Mouse (Mus musculus) forebrain, embryonic 11.5 days (tissue): ENCODE results near the gene Pigr. TPM values are rescaled to one million over a fixed set of nuclear protein-coding genes. Genes with fewer than 3 reads are reported as not detected.

Source experiments
- ATAC-seq: fragments of 200-750 bp; cut with Nextera tagmentation; replicated peaks from 2 replicates; pipeline ENCODE4 v1.8.0; 2017; ENCODE audit warnings: moderate TSS enrichment; ENCODE audit not compliant: low FRiP score
- DNase-seq: peaks from one replicate; pipeline ENCODE4 v3.0.0-alpha.2; 2017; ENCODE audit warnings: low spot score
- H3K27ac ChIP-seq: fragments of 300-500 bp; sonication (generic); 2 replicates; pipeline ENCODE4 v1.5.1; 2014; ENCODE audit warnings: low read depth, low read length
- H3K27me3 ChIP-seq: fragments of 300-500 bp; sonication (generic); 2 replicates; pipeline ENCODE4 v1.6.1; 2014; ENCODE audit warnings: mild to moderate bottlenecking, low read length, mixed read lengths; ENCODE audit not compliant: control insufficient read depth, insufficient read depth
- H3K36me3 ChIP-seq: fragments of 300-500 bp; sonication (generic); 2 replicates; pipeline ENCODE4 v1.6.1; 2014; ENCODE audit warnings: mild to moderate bottlenecking, low read length, moderate library complexity, mixed read lengths; ENCODE audit not compliant: control insufficient read depth, insufficient read depth
- H3K4me1 ChIP-seq: fragments of 300-500 bp; sonication (generic); replicated peaks from 2 replicates; pipeline ENCODE4 v1.6.1; 2014; ENCODE audit warnings: low read length, mixed read lengths; ENCODE audit not compliant: control insufficient read depth, insufficient read depth
- H3K4me2 ChIP-seq: fragments of 300-500 bp; sonication (generic); 2 replicates; pipeline ENCODE4 v1.6.1; 2014; ENCODE audit warnings: low read depth, mild to moderate bottlenecking, low read length, moderate library complexity, mixed read lengths; ENCODE audit not compliant: severe bottlenecking
- H3K4me3 ChIP-seq: fragments of 300-500 bp; sonication (generic); 2 replicates; pipeline ENCODE4 v1.5.1; 2014; ENCODE audit warnings: low read depth, low read length
- H3K9ac ChIP-seq: fragments of 300-500 bp; sonication (generic); 2 replicates; pipeline ENCODE4 v1.6.1; 2014; ENCODE audit warnings: low read length
- H3K9me3 ChIP-seq: fragments of 300-500 bp; sonication (generic); 2 replicates; pipeline ENCODE4 v1.6.1; 2016; ENCODE audit warnings: low read length, mixed read lengths; ENCODE audit not compliant: control insufficient read depth
- WGBS: fragments of 180-500 bp; shearing (Covaris S2); extraction: QIAGEN DNeasy Blood & Tissue Kit; methylation state at CpG from one replicate; pipeline ENCODE4 v1.1.7; 2014; 5-methylcytosine and 5-hydroxymethylcytosine counted together
- polyA plus RNA-seq: library from polyadenylated mRNA; unstranded; fragments of >200 nt; fragmentation: Nextera tagmentation; extraction: Ambion mirVana; gene quantifications from 2 replicates; pipeline ENCODE4 v1.2.1, GENCODE M21; 2014

Pigr gene
- polyA plus RNA-seq, 1 experiment from 2014 or later = not detected

GRCm38 (mm10) chr1:130879927-130880326 lies 53.4 kb downstream of the Pigr start:
- WGBS = 96% methylated on average over 7 of the region's 7 CpGs
- Histone ChIP-seq H3K27ac (no peak overlapping the region), H3K4me2 (no peak overlapping the region), H3K4me3 (no peak overlapping the region), H3K27me3 (peaks cover 12% of the 10 kb centered on the region), H3K36me3 (no peaks in the 10 kb centered on the region), H3K4me1 (peaks cover 5% of the 10 kb centered on the region; the same call in 1 of the 2 replicates), H3K9me3 (no peaks in the 10 kb centered on the region), H3K9ac (no peak overlapping the region)
- ATAC-seq (no peak), DNase-seq (no peak)

- H3K27me3 ChIP-seq = peaks cover 4% of the 10 kb centered on the region; the same call in 1 of the 2 replicates
- ATAC-seq (no peak), DNase-seq (no peak)
- H3K4me1 ChIP-seq = peaks cover 3% of the 10 kb centered on the region; the same call in 1 of the 2 replicates
- H3K4me2 ChIP-seq = no peak overlapping the region
- no peaks in the 10 kb centered on the region for H3K9me3 ChIP-seq
- no peak overlapping the region for H3K9ac ChIP-seq
- 83% methylated on average over 4 of the region's 4 CpGs for WGBS
- no peak overlapping the region for H3K27ac ChIP-seq
- H3K4me3 ChIP-seq = no peak overlapping the region
- H3K36me3 ChIP-seq = no peaks in the 10 kb centered on the region
Observed at GRCm38 (mm10) chr1:130883146-130883545, 56.7 kb downstream of the Pigr start.

- H3K4me3 ChIP-seq = no peak within 1 kb of the TSS
- no peak within 1 kb of the TSS for H3K4me2 ChIP-seq
- no peaks in the 10 kb centered on the region for H3K27me3 ChIP-seq
- DNase-seq (no peak), ATAC-seq (no peak)
- H3K36me3 ChIP-seq = no peaks in the 10 kb centered on the region
- H3K27ac ChIP-seq = no peak within 1 kb of the TSS
- no peak within 1 kb of the TSS for H3K9ac ChIP-seq
- H3K9me3 ChIP-seq = no peaks in the 10 kb centered on the region
- H3K4me1 ChIP-seq = no peaks in the 10 kb centered on the region
Observed at GRCm38 (mm10) chr1:130887354-130887753, 60.9 kb downstream of the Pigr start, which contains the start of gene Il24. TSS of gene Il24 (minus strand) at chr1:130887454.

GRCm38 (mm10) chr1:130892446-130892845 lies 66.0 kb downstream of the Pigr start:
- no peaks in the 10 kb centered on the region for H3K9me3 ChIP-seq
- no peak for DNase-seq
- H3K36me3 ChIP-seq = no peaks in the 10 kb centered on the region
- no peak overlapping the region for H3K4me2 ChIP-seq
- 88% methylated on average over 1 of the region's 1 CpGs for WGBS
- no peak for ATAC-seq
- H3K4me1 ChIP-seq = no peaks in the 10 kb centered on the region
- H3K27me3 ChIP-seq = no peaks in the 10 kb centered on the region
- H3K4me3 ChIP-seq = no peak overlapping the region
- H3K9ac ChIP-seq = no peak overlapping the region
- no peak overlapping the region for H3K27ac ChIP-seq

GRCm38 (mm10) chr1:130893329-130894040 lies 67.0 kb downstream of the Pigr start:
- no peak overlapping the region for H3K4me2 ChIP-seq
- no peaks in the 10 kb centered on the region for H3K27me3 ChIP-seq
- no peak overlapping the region for H3K27ac ChIP-seq
- no peaks in the 10 kb centered on the region for H3K9me3 ChIP-seq
- no peak overlapping the region for H3K9ac ChIP-seq
- WGBS = 71% methylated on average over 9 of the region's 9 CpGs
- no peaks in the 10 kb centered on the region for H3K4me1 ChIP-seq
- no peak for ATAC-seq
- DNase-seq = no peak
- H3K36me3 ChIP-seq = no peaks in the 10 kb centered on the region
- no peak overlapping the region for H3K4me3 ChIP-seq

- Histone ChIP-seq H3K36me3 (no peaks in the 10 kb centered on the region), H3K4me3 (no peak overlapping the region), H3K4me2 (no peak overlapping the region), H3K4me1 (no peaks in the 10 kb centered on the region), H3K9me3 (no peaks in the 10 kb centered on the region), H3K27ac (no peak overlapping the region), H3K9ac (no peak overlapping the region), H3K27me3 (no peaks in the 10 kb centered on the region)
- WGBS = 27% methylated on average over 6 of the region's 6 CpGs
- DNase-seq = no peak
- ATAC-seq = no peak
Observed at GRCm38 (mm10) chr1:130894468-130894867, 68.0 kb downstream of the Pigr start.

Other genes starting within 250 kb of the Pigr start
- gene Zp3r, start 197.1 kb upstream of the Pigr start, polyA plus RNA-seq = not detected in 2 replicates
- gene C4bp, start 165.1 kb upstream of the Pigr start, polyA plus RNA-seq = not detected in 2 replicates
- not detected in 2 replicates for gene Gm29427, start 110.9 kb upstream of the Pigr start, polyA plus RNA-seq
- gene Yod1, start 109.4 kb upstream of the Pigr start, polyA plus RNA-seq = 13.5 and 17.1 TPM in 2 replicates
- gene Pfkfb2, start 97.4 kb upstream of the Pigr start, polyA plus RNA-seq = 7.3 and 8.6 TPM in 2 replicates
- 0.83 and 1.1 TPM in 2 replicates for gene AA986860, start 94.7 kb upstream of the Pigr start, polyA plus RNA-seq
- not detected in 2 replicates for gene Fcamr, start 25.8 kb upstream of the Pigr start, polyA plus RNA-seq
- not detected in 2 replicates for gene Fcmr, start 39.0 kb downstream of the Pigr start, polyA plus RNA-seq
- gene Il24, start 60.8 kb downstream of the Pigr start, polyA plus RNA-seq = not detected in 2 replicates
- gene Il20, start 84.8 kb downstream of the Pigr start, polyA plus RNA-seq = not detected in 2 replicates
- gene Il19, start 113.4 kb downstream of the Pigr start, polyA plus RNA-seq = not detected in 2 replicates
- gene Il10, start 193.2 kb downstream of the Pigr start, polyA plus RNA-seq = not detected in 2 replicates